Mouse (Mus musculus) midbrain, embryonic 13.5 days (tissue): ENCODE data around the gene Klf11. TPM values are rescaled to one million over a fixed set of nuclear protein-coding genes. Genes with fewer than 3 reads are reported as not detected.
"Not testable (repeated sequence)": the region's sequence is repeated elsewhere in the genome, so short reads cannot be mapped to it uniquely, and the experiment has no call there.

Experiments used
- ATAC-seq: fragments of 200-750 bp; cut with Nextera tagmentation; 2 replicates; pipeline ENCODE4 v1.8.0; 2017; ENCODE audit warnings: mild to moderate bottlenecking, moderate TSS enrichment, moderate library complexity
- H3K27ac ChIP-seq: fragments of 300-500 bp; sonication (generic); 2 replicates; pipeline ENCODE4 v1.5.1; 2015; ENCODE audit warnings: inconsistent platforms, mild to moderate bottlenecking, moderate library complexity
- H3K27me3 ChIP-seq: fragments of 300-500 bp; sonication (generic); 2 replicates; pipeline ENCODE4 v1.6.1; 2015; ENCODE audit warnings: mild to moderate bottlenecking, inconsistent platforms
- H3K36me3 ChIP-seq: fragments of 300-500 bp; sonication (generic); 2 replicates; pipeline ENCODE4 v1.6.1; 2015; ENCODE audit warnings: mild to moderate bottlenecking, inconsistent platforms
- H3K4me1 ChIP-seq: fragments of 300-500 bp; sonication (generic); replicated peaks from 2 replicates; pipeline ENCODE4 v1.6.1; 2015; ENCODE audit warnings: inconsistent platforms
- H3K4me2 ChIP-seq: fragments of 300-500 bp; sonication (generic); replicated peaks from 2 replicates; pipeline ENCODE4 v1.6.1; 2015; ENCODE audit warnings: moderate library complexity, mild to moderate bottlenecking, inconsistent platforms
- H3K4me3 ChIP-seq: fragments of 300-500 bp; sonication (generic); replicated peaks from 2 replicates; pipeline ENCODE4 v1.5.1; 2015; ENCODE audit warnings: mild to moderate bottlenecking, inconsistent platforms
- H3K9ac ChIP-seq: fragments of 300-500 bp; sonication (generic); replicated peaks from 2 replicates; pipeline ENCODE4 v1.6.1; 2015; ENCODE audit warnings: mild to moderate bottlenecking, inconsistent platforms
- H3K9me3 ChIP-seq: fragments of 300-500 bp; sonication (generic); 2 replicates; pipeline ENCODE4 v1.6.1; 2016; ENCODE audit warnings: mild to moderate bottlenecking, inconsistent platforms
- WGBS: fragments of 180-500 bp; shearing (Covaris S2); methylation state at CpG from one replicate; pipeline ENCODE4 v1.1.7; 2015; 5-methylcytosine and 5-hydroxymethylcytosine counted together
- polyA plus RNA-seq: library from polyadenylated mRNA; unstranded; fragments of >200 nt; fragmentation: Nextera tagmentation; extraction: Ambion mirVana; gene quantifications from 2 replicates; pipeline ENCODE4 v1.2.1, GENCODE M21; 2015

The Klf11 gene
- polyA plus RNA-seq, 1 experiment from 2014 or later = 16.8 TPM

DNA sequence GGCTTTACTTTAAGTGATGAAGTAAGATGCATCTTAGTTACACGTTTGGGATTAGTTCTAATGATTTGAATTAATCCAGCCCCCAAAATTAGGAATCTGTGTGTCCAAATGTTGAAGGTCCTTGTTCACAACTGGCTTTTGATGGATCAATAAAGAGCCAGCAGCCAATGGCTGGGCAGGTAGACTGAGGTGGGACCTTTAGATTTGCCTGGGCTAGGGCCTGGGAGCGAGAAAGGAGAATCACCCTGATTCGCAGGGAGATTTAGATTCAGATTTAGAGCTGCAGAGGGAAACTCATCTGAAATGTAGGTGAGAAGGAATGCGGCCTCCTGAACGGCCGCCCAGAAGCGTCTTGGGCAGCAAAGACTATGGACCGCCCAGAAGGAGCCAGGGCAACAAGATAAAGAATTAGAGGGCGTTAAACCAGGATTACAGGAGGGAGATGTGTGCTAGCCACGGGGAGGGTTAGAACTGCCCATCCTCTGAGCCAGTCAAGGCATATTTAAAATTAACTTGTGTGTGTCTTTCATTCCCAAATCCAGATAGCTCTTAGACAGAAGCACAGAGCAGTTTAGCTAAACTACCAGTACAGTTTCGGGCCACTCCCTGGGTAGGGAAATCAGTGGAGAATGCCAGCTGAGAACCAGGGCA is 35.7 kb downstream of the Klf11 start:
- H3K9ac ChIP-seq = no peak overlapping the region
- H3K36me3 ChIP-seq = no peaks in the 10 kb centered on the region
- WGBS = 74% methylated on average over 11 of the region's 11 CpGs
- peaks cover 2% of the 10 kb centered on the region for H3K4me1 ChIP-seq
- H3K4me2 ChIP-seq = no peak overlapping the region
- no peaks in the 10 kb centered on the region for H3K9me3 ChIP-seq
- peaks cover 22% of the 10 kb centered on the region for H3K27me3 ChIP-seq
- no peak for ATAC-seq
- H3K4me3 ChIP-seq = no peak overlapping the region
- no peak overlapping the region for H3K27ac ChIP-seq

DNA sequence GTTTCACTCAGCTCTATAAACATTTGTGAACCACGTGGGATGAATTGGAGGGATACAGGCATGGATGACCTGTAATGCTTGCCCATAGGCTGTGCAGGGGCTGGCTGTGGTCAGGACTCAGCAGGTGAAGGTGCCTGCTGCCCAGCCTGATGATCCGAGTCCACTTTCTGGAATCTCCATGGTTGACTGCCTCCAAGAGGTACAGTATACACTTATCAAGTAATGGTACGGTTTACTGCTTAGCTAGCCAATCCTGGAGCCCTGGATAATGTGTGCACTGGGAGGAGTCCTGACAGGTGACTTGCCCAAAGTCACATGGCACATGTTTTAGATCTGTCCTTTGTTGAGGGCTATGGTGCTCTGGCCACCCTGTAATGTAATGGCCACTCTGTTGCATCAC is 39.3 kb downstream of the Klf11 start:
- ATAC-seq = no peak
- Histone ChIP-seq H3K9ac (no peak overlapping the region), H3K36me3 (no peaks in the 10 kb centered on the region), H3K4me3 (no peak overlapping the region), H3K4me1 (no peaks in the 10 kb centered on the region), H3K4me2 (no peak overlapping the region), H3K27me3 (no peaks in the 10 kb centered on the region), H3K27ac (no peak overlapping the region), H3K9me3 (no peaks in the 10 kb centered on the region)
- 87% methylated on average over 3 of the region's 3 CpGs for WGBS

DNA sequence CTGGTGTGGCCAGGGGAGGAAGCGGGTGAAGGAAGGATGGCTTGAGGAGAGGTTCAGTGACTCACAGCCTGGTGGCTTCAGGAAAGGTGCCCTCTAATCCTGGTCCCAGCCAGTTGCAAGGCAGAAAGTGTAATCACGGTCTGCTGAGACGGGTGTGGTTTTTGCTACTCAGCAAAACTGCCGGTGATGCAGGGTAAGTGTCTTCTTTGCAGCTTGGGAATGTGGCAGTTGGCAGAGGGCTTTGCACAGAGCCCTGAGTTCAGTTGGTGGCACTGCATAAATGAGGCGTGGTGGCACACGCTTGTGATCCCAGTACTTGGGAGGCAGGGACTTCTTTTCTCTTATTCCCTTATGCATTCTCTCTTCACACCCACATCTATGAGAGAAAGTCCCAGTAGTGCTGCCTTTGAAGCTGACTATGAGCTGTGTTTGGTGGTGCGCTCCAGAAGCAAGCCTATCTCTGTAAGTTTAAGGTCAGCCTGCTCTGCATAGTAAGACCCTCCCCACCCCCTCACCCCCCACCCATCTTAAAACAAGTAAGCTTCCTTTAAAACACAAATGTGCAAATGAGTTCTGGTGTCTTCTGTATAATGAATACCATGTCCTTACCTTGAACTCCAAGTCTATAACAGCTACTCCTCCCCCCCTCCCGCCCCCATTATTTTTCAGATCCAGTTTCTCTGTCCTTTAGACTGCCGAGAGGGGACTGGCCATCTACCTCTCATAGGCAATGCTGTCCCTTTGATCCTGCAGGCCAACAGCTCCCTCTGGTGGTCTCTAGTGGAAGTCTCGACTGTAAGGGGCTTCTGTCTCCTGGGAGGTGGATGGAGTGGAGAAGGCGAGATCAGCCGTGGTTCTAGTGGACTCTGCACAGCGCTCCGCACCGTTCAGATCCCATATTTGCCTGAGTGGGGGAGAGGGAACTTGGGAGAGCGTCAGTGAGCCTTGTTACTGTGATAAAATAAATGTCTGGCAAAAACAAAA is 45.7 kb downstream of the Klf11 start:
- H3K27me3 ChIP-seq = no peaks in the 10 kb centered on the region
- H3K4me1 ChIP-seq = no peaks in the 10 kb centered on the region
- no peaks in the 10 kb centered on the region for H3K9me3 ChIP-seq
- no peaks in the 10 kb centered on the region for H3K36me3 ChIP-seq
- no peak overlapping the region; the same call in 1 of the 2 replicates for H3K4me2 ChIP-seq
- peak; percentile 92 for ATAC-seq
- no peak overlapping the region for H3K4me3 ChIP-seq
- 40% methylated on average over 16 of the region's 16 CpGs for WGBS
- H3K27ac ChIP-seq = no peak overlapping the region
- H3K9ac ChIP-seq = no peak overlapping the region

DNA sequence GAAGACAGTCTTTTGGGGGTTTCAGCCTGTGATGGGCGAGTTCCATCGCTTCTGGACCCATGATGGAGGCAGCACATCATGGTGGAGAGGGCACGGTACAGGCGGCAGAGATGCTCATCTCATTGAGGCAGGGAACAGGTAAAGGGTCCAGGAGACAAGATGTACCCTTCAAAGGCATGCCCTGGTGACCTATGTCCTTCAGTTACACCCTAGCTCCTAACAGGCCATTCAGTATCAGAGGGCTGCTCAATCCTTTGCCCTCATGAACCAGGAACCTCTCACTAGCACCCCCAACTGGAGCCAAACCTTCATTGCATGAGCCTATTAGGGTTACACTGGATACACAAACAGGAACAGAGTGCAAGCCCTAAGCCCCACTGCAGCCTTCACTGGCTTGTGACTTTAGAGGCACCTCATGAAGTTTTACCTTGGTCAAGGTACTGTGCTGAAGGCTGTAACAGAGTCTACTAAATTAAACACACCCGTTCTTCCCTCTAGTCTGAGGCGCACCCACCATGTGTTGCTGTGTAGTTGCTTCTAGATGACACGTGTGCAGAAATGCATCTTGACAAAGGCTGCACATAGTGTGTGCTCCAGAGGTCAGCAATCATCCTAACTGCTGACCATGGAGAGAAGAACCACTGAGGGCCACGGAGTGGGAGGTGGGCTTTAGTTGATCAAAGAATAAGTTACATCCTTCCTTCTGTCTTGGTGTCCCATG is 46.6 kb downstream of the Klf11 start:
- no peaks in the 10 kb centered on the region for H3K4me1 ChIP-seq
- no peak overlapping the region; the same call in 1 of the 2 replicates for H3K4me2 ChIP-seq
- H3K27ac ChIP-seq = no peak overlapping the region
- no peaks in the 10 kb centered on the region for H3K27me3 ChIP-seq
- H3K9me3 ChIP-seq = no peaks in the 10 kb centered on the region
- WGBS = 61% methylated on average over 8 of the region's 8 CpGs
- H3K9ac ChIP-seq = no peak overlapping the region
- H3K4me3 ChIP-seq = no peak overlapping the region
- no peaks in the 10 kb centered on the region for H3K36me3 ChIP-seq
- peak; percentile 55 for ATAC-seq

DNA sequence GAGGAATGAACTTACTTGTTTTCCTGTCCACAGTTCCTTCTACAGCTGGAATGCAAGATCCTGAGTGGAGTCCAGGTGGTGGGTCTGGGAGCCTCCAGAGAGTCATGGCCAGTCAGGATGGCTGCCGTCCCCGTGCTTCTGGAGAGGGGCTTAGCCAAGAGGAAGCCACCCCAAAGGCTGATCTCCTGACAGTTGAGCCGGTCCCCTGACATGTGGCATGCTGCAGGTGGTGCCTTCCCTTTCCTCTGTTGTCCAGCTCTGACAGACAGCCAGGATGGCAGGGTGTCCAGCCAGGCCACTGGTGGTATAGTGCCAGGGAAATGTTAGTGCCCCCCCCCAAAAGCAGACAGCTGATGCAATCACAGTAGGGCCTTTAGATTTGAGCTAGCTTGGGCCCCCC is 47.4 kb downstream of the Klf11 start:
- Histone ChIP-seq H3K4me1 (no peaks in the 10 kb centered on the region), H3K36me3 (no peaks in the 10 kb centered on the region), H3K9me3 (no peaks in the 10 kb centered on the region), H3K4me2 (no peak overlapping the region), H3K4me3 (no peak overlapping the region), H3K9ac (no peak overlapping the region), H3K27me3 (no peaks in the 10 kb centered on the region), H3K27ac (no peak overlapping the region)
- WGBS = 72% methylated on average over 3 of the region's 3 CpGs
- ATAC-seq = no peak

DNA sequence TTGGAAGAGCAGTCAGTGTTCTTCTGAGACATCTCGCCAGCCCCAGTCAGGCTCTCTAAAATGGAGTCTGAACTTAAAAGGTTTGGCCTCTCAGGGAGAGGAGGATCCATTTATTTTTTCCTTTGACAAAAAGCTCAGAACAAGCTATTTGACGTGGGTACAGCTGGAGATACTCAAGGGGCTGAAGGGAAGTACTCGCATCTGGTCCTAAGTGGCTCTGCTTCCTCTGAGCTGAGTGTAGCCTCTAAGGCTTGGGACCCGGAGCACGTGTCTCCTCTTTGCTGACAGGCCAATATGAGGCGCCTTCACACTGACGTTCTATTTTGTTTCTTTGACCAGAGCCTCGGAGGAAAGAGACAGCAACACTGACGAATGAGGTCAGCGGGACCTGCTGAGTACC is 48.5 kb downstream of the Klf11 start:
- Histone ChIP-seq H3K4me3 (no peak overlapping the region), H3K9me3 (no peaks in the 10 kb centered on the region), H3K4me2 (no peak overlapping the region), H3K27ac (no peak overlapping the region), H3K36me3 (no peaks in the 10 kb centered on the region), H3K4me1 (no peaks in the 10 kb centered on the region), H3K9ac (no peak overlapping the region), H3K27me3 (no peaks in the 10 kb centered on the region)
- 81% methylated on average over 10 of the region's 10 CpGs for WGBS
- no peak for ATAC-seq

DNA sequence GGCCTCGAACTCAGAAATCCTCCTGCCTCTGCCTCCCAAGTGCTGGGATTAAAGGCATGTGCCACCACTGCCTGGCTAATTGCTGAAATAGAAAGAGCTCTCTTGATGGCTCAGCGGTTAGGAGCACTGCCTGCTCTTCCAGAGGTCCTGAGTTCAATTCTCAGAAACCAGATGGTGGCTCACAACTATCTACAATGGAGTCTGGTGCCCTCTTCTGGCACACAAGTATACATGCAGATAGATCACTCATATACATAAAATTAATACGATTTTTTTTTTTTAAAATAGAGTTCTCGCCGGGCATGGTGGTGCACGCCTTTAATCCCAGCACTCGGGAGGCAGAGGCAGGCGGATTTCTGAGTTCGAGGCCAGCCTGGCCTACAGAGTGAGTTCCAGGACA is 50.5 kb downstream of the Klf11 start:
- not testable (repeated sequence) for H3K9me3 ChIP-seq, H3K27me3 ChIP-seq, H3K36me3 ChIP-seq, ATAC-seq, H3K4me1 ChIP-seq, H3K9ac ChIP-seq, H3K4me2 ChIP-seq, H3K4me3 ChIP-seq, H3K27ac ChIP-seq
- 88% methylated on average over 9 of the region's 9 CpGs for WGBS

DNA sequence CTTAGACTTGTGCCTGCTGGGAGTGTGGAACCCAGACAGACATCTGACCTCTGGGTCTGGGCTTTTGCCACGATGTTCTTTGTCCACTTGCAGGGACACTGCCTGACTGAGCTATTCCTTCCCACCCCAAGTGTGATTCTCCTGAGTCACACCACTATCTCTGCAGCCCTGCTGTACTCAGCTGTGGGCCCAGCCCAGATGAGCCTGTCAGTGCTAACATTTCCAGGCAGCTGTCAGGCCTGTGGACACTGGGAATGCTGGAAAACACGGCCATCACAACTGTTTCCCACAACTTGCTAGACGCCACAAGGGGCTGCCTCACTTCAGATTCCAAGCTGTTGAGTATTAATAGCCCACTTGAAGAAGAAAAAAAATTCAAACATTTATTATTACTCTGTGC is 51.9 kb downstream of the Klf11 start:
- no peaks in the 10 kb centered on the region for H3K36me3 ChIP-seq
- peaks cover 16% of the 10 kb centered on the region for H3K4me1 ChIP-seq
- no peaks in the 10 kb centered on the region for H3K9me3 ChIP-seq
- 0 out of 2 replicates have a peak, but pooled peaks cover 4% of the 10 kb centered on the region for H3K27me3 ChIP-seq
- H3K4me2 ChIP-seq = no peak overlapping the region
- ATAC-seq = no peak
- H3K27ac ChIP-seq = no peak overlapping the region
- WGBS = 81% methylated on average over 3 of the region's 3 CpGs
- no peak overlapping the region for H3K4me3 ChIP-seq
- no peak overlapping the region for H3K9ac ChIP-seq

DNA sequence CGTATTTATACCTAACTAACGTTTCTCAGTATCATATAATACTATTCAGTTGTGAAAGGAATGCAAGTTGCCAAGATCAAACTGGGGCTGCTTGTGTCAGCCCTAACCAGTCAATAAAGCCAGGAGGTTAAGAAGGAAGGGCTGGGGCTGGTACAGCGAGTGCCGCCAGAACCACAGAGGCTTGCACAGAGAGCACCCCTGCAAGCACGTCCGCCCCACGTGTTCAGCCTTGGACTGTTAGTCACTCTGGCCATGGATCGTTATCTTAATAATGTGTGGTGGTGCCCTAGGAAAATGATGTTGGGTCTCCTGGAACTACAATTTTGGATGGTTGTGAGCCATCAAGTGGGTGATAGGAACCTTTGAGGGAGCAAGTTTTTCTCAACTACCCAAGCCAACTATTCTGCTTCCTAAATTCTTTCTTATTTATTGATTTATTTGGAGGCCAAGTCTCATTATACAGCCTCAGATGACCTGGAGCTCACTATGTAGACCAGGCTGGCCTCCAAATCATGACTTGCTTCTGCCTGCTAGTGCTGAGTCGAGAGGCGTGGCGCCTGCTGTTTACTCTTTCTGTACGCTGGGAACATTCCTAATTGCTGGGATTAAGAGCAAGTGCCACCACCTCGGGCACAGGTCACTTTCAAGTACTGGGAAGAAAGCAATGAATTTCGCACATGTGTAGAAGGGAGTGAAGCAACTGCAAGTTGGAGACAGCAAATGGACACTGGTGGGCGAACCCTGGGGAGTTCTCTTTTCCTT is 54.6 kb downstream of the Klf11 start:
- WGBS = 84% methylated on average over 15 of the region's 15 CpGs
- no peak for ATAC-seq
- H3K27ac ChIP-seq = no peak overlapping the region

DNA sequence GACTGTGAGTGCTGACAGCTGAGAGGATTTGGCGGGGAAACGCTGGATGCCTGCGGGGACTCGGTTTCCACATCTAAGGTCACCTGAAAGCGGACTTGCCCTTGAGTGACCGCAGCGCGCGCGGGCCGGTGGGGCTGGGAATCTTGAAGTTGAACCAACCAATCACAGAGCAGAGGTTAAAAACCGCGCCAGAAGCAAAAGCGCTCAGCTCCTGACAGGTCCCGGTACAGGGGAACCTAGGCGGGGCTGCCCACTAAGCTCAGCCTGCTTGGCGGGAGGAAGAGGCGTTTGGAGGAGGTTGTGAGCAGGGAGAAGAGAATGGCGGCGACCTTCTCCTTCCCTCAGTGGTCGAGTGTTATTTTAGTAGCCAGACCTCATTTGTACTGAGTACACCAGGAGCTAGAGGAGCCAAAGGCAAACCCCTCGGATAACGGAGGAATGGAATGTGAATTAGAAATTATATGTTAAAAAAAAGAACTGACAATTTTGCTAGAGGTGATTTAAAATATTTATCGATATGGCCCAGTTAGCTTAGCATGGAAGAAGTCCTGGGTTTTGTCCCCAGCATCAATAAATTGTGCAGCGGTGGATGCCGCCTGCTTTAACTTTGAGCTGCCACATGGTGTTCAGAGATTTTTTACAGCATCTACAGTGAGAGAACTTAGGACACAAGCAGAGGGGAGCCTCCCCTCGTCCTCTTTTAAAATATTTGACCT is 55.8 kb downstream of the Klf11 start:
- no peak for ATAC-seq
- Histone ChIP-seq H3K4me1 (peaks cover 43% of the 10 kb centered on the region), H3K27me3 (0 out of 2 replicates have a peak, but pooled peaks cover 4% of the 10 kb centered on the region), H3K27ac (no peak overlapping the region), H3K4me2 (peak overlapping the region; percentile 81), H3K9me3 (no peaks in the 10 kb centered on the region), H3K9ac (peak overlapping the region; percentile 86; the same call in 1 of the 2 replicates), H3K36me3 (0 out of 2 replicates have a peak, but pooled peaks cover 7% of the 10 kb centered on the region), H3K4me3 (peak overlapping the region; percentile 87)
- under 1% methylated on average over 27 of the region's 27 CpGs for WGBS

More for the DNA sequence above, 54.6 kb downstream of the Klf11 start:
- H3K36me3 ChIP-seq = no peaks in the 10 kb centered on the region
- no peak overlapping the region for H3K4me2 ChIP-seq
- H3K4me3 ChIP-seq = no peak overlapping the region
- no peaks in the 10 kb centered on the region for H3K9me3 ChIP-seq
- H3K27me3 ChIP-seq = 0 out of 2 replicates have a peak, but pooled peaks cover 4% of the 10 kb centered on the region
- H3K4me1 ChIP-seq = peaks cover 33% of the 10 kb centered on the region
- no peak overlapping the region for H3K9ac ChIP-seq

DNA sequence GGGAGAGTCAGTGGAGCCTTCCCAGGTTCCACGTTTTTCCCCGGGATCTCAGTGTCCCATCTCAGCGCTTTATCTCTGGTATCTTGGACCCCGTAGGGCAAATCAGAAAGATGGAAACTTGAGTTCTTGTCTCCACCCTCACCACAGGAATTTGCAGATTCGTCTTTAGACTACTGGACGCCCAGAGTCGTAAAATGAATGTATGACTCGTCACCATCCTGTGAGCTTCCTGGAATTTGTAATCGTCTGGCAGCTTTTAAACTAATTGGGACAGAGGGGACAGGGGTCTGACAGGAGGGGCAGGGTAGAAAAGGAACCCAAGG is 56.4 kb downstream of the Klf11 start:
- ATAC-seq = peak; percentile 7; the same call in 1 of the 2 replicates
- Histone ChIP-seq H3K4me3 (peak overlapping the region; percentile 87), H3K9me3 (no peaks in the 10 kb centered on the region), H3K9ac (peak overlapping the region; percentile 86; the same call in 1 of the 2 replicates), H3K27ac (no peak overlapping the region), H3K4me2 (peak overlapping the region; percentile 81), H3K27me3 (0 out of 2 replicates have a peak, but pooled peaks cover 4% of the 10 kb centered on the region), H3K4me1 (peaks cover 47% of the 10 kb centered on the region), H3K36me3 (peaks cover 11% of the 10 kb centered on the region; the same call in 1 of the 2 replicates)
- WGBS = under 1% methylated on average over 9 of the region's 9 CpGs
